Mouse (Mus musculus) spleen, adult 12 weeks (tissue): ENCODE measurements around the gene Eif2ak1.

Source experiments
- DNase-seq: peaks from one replicate; pipeline ENCODE4 v3.0.0; 2022; ENCODE audit warnings: low spot score

Eif2ak1 gene

DNA sequence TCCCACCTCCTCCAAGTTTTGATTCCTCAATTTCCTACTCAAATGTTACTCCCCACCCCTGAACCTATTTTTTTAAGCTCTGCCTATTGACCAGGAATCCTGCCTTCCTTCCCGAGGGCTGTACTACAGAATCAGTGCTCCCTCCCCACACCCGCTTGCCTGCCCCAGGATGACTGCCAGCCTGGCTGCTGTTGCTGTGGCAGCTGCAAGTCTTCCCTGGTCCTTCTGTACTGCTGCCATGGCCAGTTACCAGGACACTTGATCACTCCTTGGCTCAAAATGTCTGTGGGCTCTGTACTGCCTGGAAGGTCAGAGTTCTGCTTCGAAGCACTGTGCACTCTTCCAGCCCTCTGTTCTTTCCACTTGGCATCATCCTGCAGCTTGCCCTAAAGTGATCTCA is 84.5 kb downstream of the Eif2ak1 start:
- no peak for DNase-seq

DNA sequence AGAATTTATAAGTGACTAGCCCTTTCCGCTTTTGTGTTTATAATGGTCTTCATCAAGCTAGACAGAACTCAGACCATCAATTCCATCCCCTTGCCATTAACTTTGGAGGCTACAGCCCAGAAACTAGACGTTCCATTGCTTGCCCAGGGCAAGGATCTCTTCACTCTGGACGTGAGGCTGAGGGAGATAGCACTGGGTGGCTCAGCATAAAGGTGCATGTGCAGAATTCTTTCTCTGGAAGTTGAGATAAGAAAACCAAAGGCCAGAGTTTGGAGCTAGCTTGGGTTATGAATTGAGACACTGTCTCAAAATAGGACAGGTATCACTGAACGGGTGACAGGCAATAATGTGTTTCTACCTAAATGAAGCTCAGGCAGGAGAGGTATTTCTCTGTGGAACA is 86.2 kb downstream of the Eif2ak1 start:
- DNase-seq = no peak

DNA sequence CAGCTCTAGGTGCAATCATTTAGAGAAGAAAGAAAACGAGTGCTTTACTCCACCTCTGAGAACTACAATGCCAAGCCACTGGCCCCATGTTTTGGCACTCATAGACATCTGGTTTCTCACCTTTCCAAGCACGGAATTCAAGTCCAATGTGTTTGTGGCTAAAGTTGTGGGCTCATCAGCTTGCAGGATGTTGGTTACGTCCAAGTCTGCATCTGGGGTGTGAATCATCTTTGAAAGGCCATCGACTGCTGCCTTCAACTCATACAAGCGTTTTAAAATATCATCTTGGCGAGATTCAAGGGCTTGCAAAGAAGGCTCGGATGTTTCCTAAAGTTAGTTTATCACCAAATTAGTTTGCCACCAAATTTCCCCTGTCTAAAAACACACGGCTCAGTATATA is 88.8 kb downstream of the Eif2ak1 start:
- DNase-seq = no peak

DNA sequence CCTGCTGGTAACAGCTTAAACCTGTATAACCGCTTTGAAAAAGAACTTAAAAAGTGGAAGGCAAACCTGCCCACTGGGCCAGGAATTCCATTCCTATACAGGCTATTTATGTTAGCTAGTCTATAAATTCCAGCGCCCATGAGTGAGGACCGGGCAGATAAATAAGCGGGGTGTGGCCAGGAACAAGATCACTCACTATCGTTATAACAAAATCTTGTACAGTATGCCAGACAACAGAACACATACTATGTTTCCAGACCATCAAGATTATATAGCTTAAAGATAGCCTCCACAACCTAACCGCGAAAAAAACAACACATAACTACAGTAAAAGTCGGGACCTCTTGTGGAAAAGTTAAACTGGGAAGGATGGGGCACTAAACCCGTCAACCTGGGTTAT is 91.3 kb downstream of the Eif2ak1 start:
- DNase-seq = no peak

DNA sequence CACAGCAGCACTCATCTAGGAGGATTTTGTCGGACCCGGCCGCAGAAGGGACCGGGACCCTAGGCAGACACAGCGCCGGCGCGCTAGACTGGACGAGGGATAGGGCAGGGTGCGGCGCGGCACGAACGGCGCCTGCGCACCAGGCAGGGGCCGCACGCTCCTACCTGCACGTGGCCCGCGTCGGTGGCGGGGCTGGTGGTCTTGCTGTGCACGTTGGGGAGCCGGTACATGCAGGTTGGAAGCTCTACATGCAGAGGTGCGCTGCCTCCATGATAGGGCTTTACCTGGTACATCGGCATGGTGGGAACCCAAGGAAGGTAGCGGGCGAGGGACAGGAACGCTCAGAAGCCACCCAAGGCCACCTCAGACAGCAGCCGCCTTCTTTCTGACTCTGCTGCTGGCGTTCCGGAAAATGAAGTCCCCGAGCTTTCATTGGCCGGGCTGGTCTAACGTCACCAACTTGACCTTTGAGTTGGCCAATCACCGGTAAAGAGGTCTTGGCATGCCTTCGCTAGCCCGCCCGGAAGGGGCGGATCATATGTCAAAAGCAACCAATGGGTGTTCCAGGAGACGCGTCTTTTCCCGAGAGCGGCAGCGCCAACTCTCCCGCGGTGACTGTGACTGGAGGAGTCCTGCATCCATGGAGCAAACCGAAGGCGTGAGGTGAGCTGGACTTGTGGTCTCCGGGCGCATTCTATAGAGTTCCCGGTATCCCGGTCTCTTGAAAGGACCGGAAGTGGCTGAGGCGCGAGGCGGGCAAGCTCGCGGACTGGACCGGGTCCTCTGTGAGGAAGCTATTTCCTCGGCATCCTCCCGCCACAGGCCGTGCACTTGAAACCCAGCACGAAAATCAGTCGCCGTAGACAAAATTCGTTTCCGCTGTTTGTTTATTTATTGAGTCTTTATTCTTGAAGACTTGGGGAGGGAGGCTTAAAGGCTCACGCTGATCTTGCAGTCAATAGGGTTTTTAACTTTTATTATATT is 92.1 kb downstream of the Eif2ak1 start, which contains the start of the genes Aimp2 and Pms2:
TSS of gene Aimp2 (minus strand) at position 431 of the 984 bp plus-strand sequence.
TSS of gene Pms2 (plus strand) at position 548 of the 984 bp plus-strand sequence.
- DNase-seq = peak; percentile 92

DNA sequence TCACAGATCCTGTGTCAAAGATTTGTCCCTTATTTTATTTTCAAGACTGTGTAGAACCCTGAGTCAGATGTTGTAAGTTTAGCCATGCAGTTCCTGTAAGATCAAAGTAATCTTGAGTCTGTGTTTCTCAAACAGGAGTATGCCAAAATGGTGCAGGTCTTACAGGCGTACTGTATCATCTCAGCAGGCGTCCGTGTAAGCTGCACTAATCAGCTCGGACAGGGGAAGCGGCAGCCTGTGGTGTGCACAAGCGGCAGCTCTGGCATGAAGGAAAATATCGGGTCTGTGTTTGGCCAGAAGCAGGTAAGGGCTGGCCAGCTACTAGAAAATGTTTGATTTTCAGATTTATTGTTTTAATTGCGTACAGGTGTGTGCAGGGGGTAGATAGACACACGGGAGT is 98.6 kb downstream of the Eif2ak1 start:
- no peak for DNase-seq

DNA sequence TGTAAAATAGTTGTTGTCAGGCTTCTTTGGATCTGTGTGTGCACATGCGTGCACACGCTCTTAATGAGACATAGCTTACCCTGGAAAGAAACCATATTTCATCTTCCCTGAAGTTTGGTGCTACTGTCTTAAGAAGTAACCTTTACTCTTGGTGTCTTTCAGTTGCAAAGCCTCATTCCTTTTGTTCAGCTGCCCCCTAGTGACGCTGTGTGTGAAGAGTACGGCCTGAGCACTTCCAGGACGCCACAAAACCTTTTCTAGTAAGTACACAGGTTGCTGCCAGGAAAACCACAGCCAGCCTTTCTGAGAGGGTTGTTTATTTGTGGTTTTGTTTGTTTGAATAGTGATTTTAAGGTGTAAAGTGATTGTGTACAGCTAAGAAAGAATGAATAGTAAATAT is 99.8 kb downstream of the Eif2ak1 start:
- peak; percentile 40 for DNase-seq

DNA sequence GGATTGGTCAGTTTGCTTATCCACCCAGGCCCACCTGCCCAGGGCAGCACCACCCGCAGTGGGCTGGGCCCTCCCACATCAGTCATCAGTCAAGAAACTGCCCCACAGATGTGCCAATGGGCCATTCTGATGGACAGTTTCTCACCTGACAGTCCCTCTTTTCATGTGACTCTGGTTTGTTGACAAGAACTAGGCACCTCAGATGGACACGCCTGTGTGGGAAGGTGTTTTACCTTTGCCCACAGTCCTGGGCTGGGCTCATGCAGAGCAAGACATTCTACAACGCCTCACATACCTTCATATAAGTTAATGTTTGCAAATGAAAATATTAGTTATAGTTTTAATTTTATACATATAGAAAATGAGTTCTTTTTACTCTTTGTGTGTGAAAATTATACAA is 100.5 kb downstream of the Eif2ak1 start:
- DNase-seq = no peak

DNA sequence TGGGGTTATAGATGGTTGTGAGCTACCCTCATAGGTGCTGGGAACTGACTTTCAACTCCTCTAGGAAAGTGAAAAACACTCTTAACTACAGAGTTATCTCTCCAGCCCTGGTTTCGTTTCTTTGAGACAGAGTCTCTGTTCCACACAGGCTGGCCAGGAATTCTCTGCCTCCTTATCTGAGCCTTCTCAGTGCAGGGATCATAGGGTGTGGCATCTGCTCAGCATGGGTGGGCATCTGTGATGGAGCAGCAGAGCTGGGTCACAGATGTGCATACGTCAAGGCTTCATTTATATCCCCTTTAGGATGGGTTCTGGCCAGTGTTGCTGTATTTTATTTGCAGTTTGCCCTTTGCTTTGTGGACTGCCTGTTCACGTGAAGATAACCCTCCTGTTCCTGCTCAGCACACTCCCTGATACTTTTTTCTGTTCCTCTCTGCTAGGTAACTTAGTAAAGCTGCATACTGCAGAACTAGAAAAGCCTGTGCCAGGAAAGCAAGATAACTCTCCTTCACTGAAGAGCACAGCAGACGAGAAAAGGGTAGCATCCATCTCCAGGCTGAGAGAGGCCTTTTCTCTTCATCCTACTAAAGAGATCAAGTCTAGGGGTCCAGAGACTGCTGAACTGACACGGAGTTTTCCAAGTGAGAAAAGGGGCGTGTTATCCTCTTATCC is 107.3 kb downstream of the Eif2ak1 start:
- peak; percentile 35 for DNase-seq

DNA sequence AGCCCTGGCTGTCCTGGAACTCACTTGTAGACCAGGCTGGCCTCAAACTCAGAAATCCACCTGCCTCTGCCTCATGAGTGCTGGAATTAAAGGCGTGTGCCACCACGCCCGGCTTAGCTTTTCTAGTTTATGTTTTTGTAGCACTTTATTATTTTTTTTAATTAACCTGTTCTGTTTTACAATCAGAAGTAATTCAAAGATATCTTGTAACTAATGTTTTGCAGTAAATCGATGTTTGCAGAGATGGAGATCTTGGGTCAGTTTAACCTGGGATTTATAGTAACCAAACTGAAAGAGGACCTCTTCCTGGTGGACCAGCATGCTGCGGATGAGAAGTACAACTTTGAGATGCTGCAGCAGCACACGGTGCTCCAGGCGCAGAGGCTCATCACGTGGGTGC is 110.3 kb downstream of the Eif2ak1 start, which contains the start of gene Gm42421:
TSS of gene Gm42421 (plus strand) at position 301 of the 400 bp plus-strand sequence.
- no peak for DNase-seq

DNA sequence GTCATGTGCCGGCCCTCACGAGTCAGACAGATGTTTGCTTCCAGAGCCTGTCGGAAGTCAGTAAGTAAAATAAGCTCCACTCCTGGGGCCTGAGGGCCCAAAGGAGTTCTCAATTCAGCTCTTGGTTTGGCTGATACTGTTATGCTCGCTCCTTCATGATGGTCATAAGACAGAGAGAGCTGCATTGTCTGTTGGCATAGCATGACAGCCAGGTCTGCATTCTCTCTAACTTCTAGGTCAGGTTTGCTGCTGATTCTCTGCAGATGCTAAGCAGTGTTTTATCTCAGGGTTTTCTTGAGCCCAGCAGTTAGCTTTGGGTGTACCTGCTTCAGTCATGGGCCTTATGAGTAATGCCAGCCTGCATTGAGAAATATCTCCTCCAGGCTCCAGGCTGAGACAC is 111.7 kb downstream of the Eif2ak1 start:
- DNase-seq = no peak

DNA sequence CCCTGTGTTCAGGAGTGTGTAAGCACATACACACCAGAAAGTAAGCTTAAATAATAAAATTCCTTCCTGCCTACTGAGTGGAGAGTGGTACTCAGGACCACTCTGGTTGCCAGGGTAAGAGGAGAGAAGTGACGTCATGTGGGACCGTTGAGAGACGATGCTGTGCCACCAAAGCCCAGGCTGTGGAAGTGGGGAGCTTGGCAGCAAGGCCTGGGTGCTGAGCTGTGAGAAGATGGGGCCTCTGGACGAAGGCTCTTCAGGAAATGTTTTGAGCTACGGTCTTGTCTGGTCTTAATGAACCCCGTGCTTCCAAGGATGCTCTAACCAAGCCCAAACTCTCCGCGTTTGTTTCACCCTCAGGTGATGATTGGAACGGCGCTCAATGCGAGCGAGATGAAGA is 113.1 kb downstream of the Eif2ak1 start:
- no peak for DNase-seq

DNA sequence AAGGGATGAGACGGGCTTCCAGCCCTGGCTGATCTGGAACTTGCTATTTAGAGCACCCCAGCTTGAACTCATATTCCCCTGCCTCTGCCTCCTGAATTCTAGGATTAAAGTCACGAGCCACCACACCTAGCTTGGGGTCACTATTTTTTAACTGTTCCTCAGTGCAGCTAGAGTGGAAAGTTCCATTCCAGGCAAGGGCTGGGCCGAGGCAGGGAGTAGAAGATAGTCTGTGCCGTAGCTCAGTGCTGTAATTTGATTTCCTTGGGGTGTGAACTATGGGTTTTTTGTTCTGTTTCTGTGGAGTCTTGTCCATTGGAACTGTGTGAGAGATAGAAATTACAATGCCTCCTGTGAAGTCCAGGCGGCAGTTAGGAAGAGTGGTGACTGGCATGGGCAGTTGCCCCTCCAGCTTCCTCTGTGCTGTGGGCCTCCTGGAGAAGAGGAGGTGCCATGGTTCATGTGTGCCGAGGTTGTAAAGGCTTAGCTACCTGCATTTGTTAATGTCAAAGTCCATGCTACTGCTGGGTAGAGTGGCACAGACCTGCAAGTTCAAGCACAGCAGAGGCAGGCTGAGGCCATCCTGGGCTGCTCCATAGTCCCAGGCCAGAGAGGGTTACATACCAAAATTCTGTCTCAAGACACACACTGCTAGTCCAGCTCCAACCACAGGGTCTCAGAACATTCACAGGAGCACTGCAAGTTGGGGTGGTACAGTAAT is 114.4 kb downstream of the Eif2ak1 start:
- no peak for DNase-seq

DNA sequence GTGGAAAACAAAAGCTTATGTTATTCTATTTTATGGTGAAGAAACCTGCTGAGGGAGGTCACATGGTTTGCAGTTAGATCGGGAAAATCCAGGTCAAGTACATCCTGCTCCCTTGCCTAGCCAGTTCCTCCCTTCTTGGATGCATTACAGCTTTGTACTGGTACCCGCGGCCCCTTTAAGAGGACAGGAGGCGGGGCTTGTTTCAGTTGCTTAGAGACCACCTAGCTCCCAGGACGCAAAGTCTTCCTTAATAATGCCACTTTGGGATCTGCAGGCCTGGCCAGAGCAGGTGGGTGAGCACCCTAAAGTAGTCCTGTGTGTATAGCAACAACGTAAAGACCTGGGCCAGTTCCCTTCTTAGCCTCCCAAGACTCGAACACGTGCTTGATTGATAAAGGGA is 115.2 kb downstream of the Eif2ak1 start, which contains the start of gene Rsph10b:
TSS of gene Rsph10b (plus strand) at position 205 of the 400 bp plus-strand sequence.
- DNase-seq = no peak

DNA sequence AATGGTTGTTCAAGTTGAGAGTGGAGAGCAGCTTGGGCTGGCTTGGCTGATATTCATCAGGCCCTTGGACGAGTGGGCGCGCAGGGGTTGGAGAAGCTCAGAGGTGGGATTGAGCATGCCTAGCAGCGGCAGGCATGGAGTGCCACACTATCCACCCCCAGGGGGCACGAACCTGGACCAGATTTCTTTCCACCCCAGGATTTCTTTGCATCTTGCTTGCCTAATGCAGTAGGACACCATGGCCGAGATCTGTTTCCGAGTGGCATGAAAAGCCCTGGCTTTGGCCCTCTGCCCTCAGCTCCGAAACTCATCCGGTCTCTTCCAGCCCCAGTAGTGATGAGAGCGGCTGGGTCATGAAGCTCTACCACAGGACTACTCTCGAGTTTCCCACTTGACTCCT is 115.8 kb downstream of the Eif2ak1 start:
- no peak for DNase-seq

DNA sequence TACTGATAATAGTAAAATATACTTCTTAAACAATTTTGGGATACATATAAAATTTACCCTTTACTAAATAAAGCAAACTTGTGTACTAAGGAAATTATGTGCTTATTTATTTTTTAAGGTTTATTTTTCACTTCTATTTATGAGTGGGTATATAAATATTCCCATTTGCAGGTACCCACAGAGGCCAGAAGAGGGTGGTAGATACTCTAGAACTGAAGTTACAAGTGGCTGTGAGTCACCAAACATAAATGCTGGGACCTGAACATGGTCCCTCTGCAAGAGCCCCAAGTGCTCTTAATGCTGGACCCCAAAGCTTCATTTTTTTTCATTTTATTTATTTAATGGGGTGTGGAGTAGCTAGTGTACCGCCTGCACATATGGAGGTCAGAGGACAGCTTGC is 116.3 kb downstream of the Eif2ak1 start:
- DNase-seq = no peak

DNA sequence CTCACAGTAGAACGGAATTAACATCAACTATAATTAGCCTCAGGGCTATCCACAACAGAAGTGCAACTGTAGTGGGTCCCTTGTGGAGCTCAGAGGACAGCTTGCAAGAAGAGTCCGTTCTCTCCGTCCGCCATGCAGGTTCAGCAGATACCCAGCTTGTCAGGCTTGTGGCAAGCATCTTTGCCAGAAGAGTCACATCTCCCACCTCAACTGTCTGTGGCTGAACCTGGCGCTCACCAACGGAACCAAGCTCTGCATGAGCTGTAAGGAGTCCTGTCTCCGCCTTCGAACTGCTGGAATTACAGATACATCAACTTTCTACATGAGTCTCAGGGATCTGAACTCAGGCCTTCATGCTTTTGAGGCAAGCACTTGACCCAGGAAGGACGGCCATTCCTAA is 118.6 kb downstream of the Eif2ak1 start:
- DNase-seq = no peak

DNA sequence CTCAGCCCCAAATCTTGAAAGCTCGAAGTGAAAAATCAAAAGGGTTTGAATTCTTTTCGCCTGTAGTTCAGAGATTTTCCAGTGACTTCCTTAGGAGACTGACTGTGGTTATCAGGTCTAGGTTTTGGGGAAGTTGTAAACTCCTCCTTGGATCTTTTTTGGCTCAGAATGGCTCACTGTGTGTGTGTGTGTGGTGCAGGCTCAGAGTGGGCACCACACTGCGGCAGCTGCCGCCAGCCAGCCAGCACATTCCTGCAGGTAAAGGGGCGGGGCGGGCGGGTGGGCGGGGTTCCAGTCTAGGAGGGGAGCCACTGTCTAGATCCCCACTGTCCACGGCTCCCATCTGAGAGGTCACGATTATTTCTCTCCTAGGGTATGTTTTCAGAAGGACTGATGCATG is 124.0 kb downstream of the Eif2ak1 start:
- DNase-seq = no peak

DNA sequence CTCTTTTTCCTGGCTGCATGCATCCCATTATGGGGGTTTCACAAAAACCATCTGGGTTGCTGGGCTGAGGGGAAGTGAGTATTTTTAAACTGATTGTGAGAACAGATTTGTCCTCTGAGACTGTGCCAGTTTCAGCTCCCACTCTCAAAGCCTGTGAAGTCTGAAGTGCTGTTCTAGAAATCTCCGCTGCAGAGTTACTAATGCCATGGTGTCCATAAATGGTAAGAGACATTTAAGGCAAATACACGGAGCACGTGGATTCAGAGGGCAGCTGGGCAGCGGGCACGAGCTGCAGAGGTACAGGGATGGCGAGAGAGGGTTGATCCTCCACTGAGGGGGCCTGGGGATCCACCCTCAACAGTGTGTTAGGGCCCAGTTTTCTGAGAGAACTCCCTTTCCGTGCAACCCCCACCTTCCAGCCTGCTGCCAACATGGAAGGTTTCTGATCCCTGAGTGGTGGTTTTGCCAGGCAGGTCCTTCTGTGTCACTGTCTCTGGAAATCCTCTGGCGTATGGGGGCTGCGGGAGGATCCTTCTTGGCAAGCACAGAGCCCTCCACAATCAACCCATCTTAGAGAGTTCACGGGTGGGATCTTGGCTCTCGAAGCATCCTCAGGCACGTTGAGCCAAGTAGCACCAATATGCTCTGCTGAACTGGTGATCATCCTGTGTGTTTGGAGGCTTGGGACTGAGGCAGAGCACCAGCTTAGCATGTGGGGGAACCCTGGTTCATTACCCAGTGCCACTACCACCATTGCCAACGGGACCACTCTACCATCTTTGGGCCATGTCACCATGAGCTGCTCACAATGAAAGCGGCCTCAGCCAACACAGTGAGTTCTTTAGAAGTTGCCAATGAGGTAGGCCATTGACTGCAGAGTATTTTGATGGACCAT is 125.9 kb downstream of the Eif2ak1 start:
- DNase-seq = no peak

DNA sequence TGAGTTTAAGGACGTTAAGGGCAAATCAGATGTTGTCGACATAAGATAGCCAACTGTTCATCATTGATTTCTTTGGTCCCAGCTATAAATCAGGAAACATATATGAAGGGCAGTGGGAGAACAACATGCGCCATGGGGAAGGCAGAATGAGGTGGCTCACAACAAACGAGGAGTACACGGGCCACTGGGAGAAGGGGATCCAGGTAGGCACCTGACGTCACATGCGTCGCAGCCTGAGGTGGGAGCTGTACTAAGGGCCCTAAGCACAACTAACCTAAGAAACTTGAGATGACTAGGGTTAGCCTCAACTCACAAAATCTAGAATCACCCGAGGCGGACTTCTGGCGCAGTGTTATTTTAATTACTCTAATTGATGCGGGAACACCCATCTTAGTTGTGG is 130.8 kb downstream of the Eif2ak1 start:
- no peak for DNase-seq

DNA sequence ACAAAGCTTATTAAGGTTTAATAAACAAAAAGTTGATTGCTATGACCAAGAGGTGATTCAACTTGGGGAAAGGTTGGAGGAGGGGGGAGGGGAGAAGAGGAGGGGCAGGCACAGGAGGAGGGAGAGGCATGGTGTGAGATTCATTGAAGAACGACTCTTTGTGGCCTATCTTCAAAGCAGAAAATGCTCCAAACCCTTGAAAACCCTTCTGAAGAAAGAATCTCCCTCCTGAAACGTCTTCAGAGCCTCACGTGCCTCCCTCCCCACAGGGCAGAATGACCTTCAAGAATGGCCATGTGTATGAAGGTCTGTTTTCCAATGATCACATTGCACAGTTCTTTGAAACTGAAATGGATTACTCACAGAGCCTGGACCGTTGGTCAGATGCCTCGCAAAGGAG is 132.4 kb downstream of the Eif2ak1 start:
- no peak for DNase-seq
